Mouse (Mus musculus) kidney, embryonic 14.5 days (tissue): ENCODE measurements at regions not wholly inside any gene's neighbourhood (a gene's known extent, or its start where the extent isn't known, plus 50 kb on each side); places are given as distances from the start of the nearest gene placed in this dataset.
A peak's percentile ranks its signal among the peaks of the same experiment; 100 is the strongest.

Experiments
- ATAC-seq: fragments of 200-750 bp; cut with Nextera tagmentation; 2 replicates; pipeline ENCODE4 v1.8.0; 2017; ENCODE audit warnings: moderate number of reproducible peaks, mild to moderate bottlenecking, moderate TSS enrichment, moderate library complexity; ENCODE audit not compliant: low FRiP score, low TSS enrichment
- H3K27ac ChIP-seq: fragments of 300-500 bp; sonication (generic); 2 replicates; pipeline ENCODE4 v1.5.1; 2014; ENCODE audit warnings: low read depth, mild to moderate bottlenecking, low read length, moderate library complexity, mixed read lengths
- H3K27me3 ChIP-seq: fragments of 300-500 bp; sonication (generic); 2 replicates; pipeline ENCODE4 v1.6.1; 2014; ENCODE audit warnings: mild to moderate bottlenecking, low read length; ENCODE audit not compliant: control insufficient read depth, insufficient read depth
- H3K36me3 ChIP-seq: fragments of 300-500 bp; sonication (generic); 2 replicates; pipeline ENCODE4 v1.6.1; 2014; ENCODE audit warnings: low read length, mixed read lengths; ENCODE audit not compliant: control insufficient read depth, insufficient read depth
- H3K4me1 ChIP-seq: fragments of 300-500 bp; sonication (generic); 2 replicates; pipeline ENCODE4 v1.6.1; 2014; ENCODE audit warnings: low read length, mixed read lengths; ENCODE audit not compliant: control insufficient read depth, insufficient read depth
- H3K4me2 ChIP-seq: fragments of 300-500 bp; sonication (generic); replicated peaks from 2 replicates; pipeline ENCODE4 v1.6.1; 2014; ENCODE audit warnings: low read depth, mild to moderate bottlenecking, low read length
- H3K4me3 ChIP-seq: fragments of 300-500 bp; sonication (generic); 2 replicates; pipeline ENCODE4 v1.5.1; 2014; ENCODE audit warnings: mild to moderate bottlenecking, low read length
- H3K9ac ChIP-seq: fragments of 300-500 bp; sonication (generic); 2 replicates; pipeline ENCODE4 v1.6.1; 2014; ENCODE audit warnings: low read depth, mild to moderate bottlenecking, low read length, moderate library complexity
- H3K9me3 ChIP-seq: fragments of 300-500 bp; sonication (generic); 2 replicates; pipeline ENCODE4 v1.6.1; 2016; ENCODE audit warnings: low read length; ENCODE audit not compliant: control insufficient read depth
- WGBS: fragments of 180-500 bp; shearing (Covaris S2); extraction: QIAGEN DNeasy Blood & Tissue Kit; methylation state at CpG from one replicate; pipeline ENCODE4 v1.1.7; 2014; 5-methylcytosine and 5-hydroxymethylcytosine counted together

DNA sequence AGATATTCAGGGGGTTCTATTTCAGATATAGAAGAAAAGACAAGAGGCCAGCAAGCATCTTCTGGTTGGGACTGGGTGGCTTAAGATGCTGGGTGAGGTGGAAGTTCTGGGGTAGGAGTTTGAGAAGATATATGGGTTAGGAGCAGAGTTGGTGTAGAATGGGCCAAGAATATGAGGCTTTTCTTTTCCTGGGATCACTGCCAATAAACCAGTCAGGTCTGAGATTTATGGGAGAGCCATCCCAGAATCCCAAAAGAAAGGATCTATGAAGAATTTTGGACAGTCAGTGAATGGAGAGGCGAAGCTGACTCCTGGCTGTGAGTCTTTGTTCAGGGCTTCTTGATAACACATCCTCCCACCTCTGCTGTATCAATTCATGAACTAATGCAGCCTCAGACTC is 192.0 kb upstream of the Klf4 start:
- Histone ChIP-seq H3K4me2 (no peak overlapping the region), H3K27me3 (no peaks in the 10 kb centered on the region), H3K4me1 (peaks cover 5% of the 10 kb centered on the region; the same call in 1 of the 2 replicates), H3K27ac (no peak overlapping the region), H3K9me3 (no peaks in the 10 kb centered on the region), H3K9ac (no peak overlapping the region), H3K4me3 (no peak overlapping the region), H3K36me3 (no peaks in the 10 kb centered on the region)
- WGBS = 75% methylated on average over 1 of the region's 1 CpGs
- ATAC-seq = no peak

DNA sequence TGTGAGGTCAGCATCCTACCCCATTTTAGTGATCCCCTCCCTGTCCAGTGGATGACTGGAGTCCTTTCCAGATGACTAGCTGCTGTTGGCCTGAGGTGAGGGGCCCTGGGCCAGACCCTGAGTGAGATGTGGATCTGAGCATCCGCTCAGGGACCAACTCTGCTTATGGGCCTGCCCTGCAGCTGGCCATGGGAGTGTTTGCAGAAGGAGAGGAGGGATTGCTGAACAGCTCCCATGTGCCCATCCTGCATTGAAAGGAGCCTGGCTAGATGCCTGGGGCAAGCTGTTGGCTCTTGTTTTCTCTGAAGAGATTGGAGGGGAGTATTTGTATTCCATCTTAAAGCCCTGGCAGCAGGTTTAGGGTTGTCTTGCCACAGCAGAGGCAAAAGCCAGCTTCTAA is 190.9 kb upstream of the Klf4 start:
- peaks cover 5% of the 10 kb centered on the region; the same call in 1 of the 2 replicates for H3K4me1 ChIP-seq
- H3K9ac ChIP-seq = no peak overlapping the region
- H3K36me3 ChIP-seq = no peaks in the 10 kb centered on the region
- H3K4me2 ChIP-seq = no peak overlapping the region
- H3K9me3 ChIP-seq = no peaks in the 10 kb centered on the region
- 57% methylated on average over 1 of the region's 1 CpGs for WGBS
- ATAC-seq = no peak
- no peaks in the 10 kb centered on the region for H3K27me3 ChIP-seq
- no peak overlapping the region for H3K27ac ChIP-seq
- H3K4me3 ChIP-seq = no peak overlapping the region

- Histone ChIP-seq H3K4me3 (no peak overlapping the region), H3K9me3 (no peaks in the 10 kb centered on the region), H3K27ac (no peak overlapping the region), H3K9ac (no peak overlapping the region), H3K27me3 (no peaks in the 10 kb centered on the region), H3K36me3 (no peaks in the 10 kb centered on the region), H3K4me1 (peaks cover 5% of the 10 kb centered on the region; the same call in 1 of the 2 replicates), H3K4me2 (no peak overlapping the region)
- ATAC-seq = no peak
- WGBS = 67% methylated on average over 8 of the region's 8 CpGs
Measured at GRCm38 (mm10) chr4:55722388-55722787, 190.1 kb upstream of the Klf4 start.

GRCm38 (mm10) chr4:55721834-55722233 is 189.6 kb upstream of the Klf4 start:
- Histone ChIP-seq H3K4me1 (peaks cover 5% of the 10 kb centered on the region; the same call in 1 of the 2 replicates), H3K4me2 (no peak overlapping the region), H3K36me3 (no peaks in the 10 kb centered on the region), H3K27ac (no peak overlapping the region), H3K4me3 (no peak overlapping the region), H3K9me3 (no peaks in the 10 kb centered on the region), H3K9ac (no peak overlapping the region), H3K27me3 (no peaks in the 10 kb centered on the region)
- ATAC-seq = 0 out of 2 replicates have a peak, but pooled peaks have one; percentile 32
- WGBS = 57% methylated on average over 2 of the region's 2 CpGs

- H3K27me3 ChIP-seq = no peaks in the 10 kb centered on the region
- 78% methylated on average over 4 of the region's 4 CpGs for WGBS
- no peak overlapping the region for H3K4me3 ChIP-seq
- H3K27ac ChIP-seq = no peak overlapping the region
- no peaks in the 10 kb centered on the region for H3K9me3 ChIP-seq
- peaks cover 5% of the 10 kb centered on the region; the same call in 1 of the 2 replicates for H3K4me1 ChIP-seq
- H3K4me2 ChIP-seq = no peak overlapping the region
- no peaks in the 10 kb centered on the region for H3K36me3 ChIP-seq
- no peak overlapping the region for H3K9ac ChIP-seq
- no peak for ATAC-seq
Measured at GRCm38 (mm10) chr4:55718438-55718837, 186.2 kb upstream of the Klf4 start.

GRCm38 (mm10) chr4:55716161-55716651 is 183.9 kb upstream of the Klf4 start:
- Histone ChIP-seq H3K9me3 (no peaks in the 10 kb centered on the region), H3K9ac (no peak overlapping the region), H3K4me3 (no peak overlapping the region), H3K27me3 (no peaks in the 10 kb centered on the region), H3K4me2 (no peak overlapping the region), H3K27ac (no peak overlapping the region), H3K36me3 (no peaks in the 10 kb centered on the region), H3K4me1 (no peaks in the 10 kb centered on the region; the same call in 1 of the 2 replicates)
- 76% methylated on average over 5 of the region's 5 CpGs for WGBS
- ATAC-seq = no peak

- no peak overlapping the region for H3K4me3 ChIP-seq
- H3K36me3 ChIP-seq = no peaks in the 10 kb centered on the region
- H3K4me2 ChIP-seq = no peak overlapping the region
- peak; percentile 83 for ATAC-seq
- H3K9ac ChIP-seq = no peak overlapping the region
- no peaks in the 10 kb centered on the region; the same call in 1 of the 2 replicates for H3K4me1 ChIP-seq
- H3K27ac ChIP-seq = no peak overlapping the region
- no peaks in the 10 kb centered on the region for H3K9me3 ChIP-seq
- WGBS = 44% methylated on average over 13 of the region's 13 CpGs
- H3K27me3 ChIP-seq = no peaks in the 10 kb centered on the region
Measured at GRCm38 (mm10) chr4:55711500-55712341, 179.5 kb upstream of the Klf4 start.

- H3K4me1 ChIP-seq = no peaks in the 10 kb centered on the region; the same call in 1 of the 2 replicates
- H3K9me3 ChIP-seq = no peaks in the 10 kb centered on the region
- no peaks in the 10 kb centered on the region for H3K36me3 ChIP-seq
- H3K4me3 ChIP-seq = no peak overlapping the region
- H3K27me3 ChIP-seq = no peaks in the 10 kb centered on the region
- H3K9ac ChIP-seq = no peak overlapping the region
- no peak overlapping the region for H3K4me2 ChIP-seq
- H3K27ac ChIP-seq = no peak overlapping the region
- 81% methylated on average over 5 of the region's 5 CpGs for WGBS
- no peak for ATAC-seq
Measured at GRCm38 (mm10) chr4:55710476-55710875, 178.2 kb upstream of the Klf4 start.

- ATAC-seq = no peak
- Histone ChIP-seq H3K27me3 (no peaks in the 10 kb centered on the region), H3K4me3 (no peak overlapping the region), H3K27ac (no peak overlapping the region), H3K4me1 (no peaks in the 10 kb centered on the region; the same call in 1 of the 2 replicates), H3K9me3 (no peaks in the 10 kb centered on the region), H3K4me2 (no peak overlapping the region), H3K9ac (no peak overlapping the region), H3K36me3 (no peaks in the 10 kb centered on the region)
- 80% methylated on average over 2 of the region's 2 CpGs for WGBS
Measured at GRCm38 (mm10) chr4:55708808-55709207, 176.5 kb upstream of the Klf4 start.
